28 mouse cellular contexts compared by ENCODE assay signal in genomic region chr2:111649101-111649500, GRCm38 (mm10). TPM values are rescaled to one million over a fixed set of nuclear protein-coding genes. Genes with fewer than 3 reads are reported as not detected.
"Had no signal": no experiment of that assay in that cellular context is flagged by ENCODE, and none has a peak within 500 bp of the region (broad histone marks: within the 10 kb centered on the region; RNA-seq: fewer than 3 reads in every experiment).

TSS of gene Olfr1298 (minus strand) at chr2:111649201.

- ATAC-seq: hindbrain, embryonic 16.5 days; hindbrain, postnatal 0 days; inflammation-experienced regulatory T-cells, adult 6 months; intestine, embryonic 15.5 days; intestine, embryonic 16.5 days; intestine, postnatal 0 days had no signal

- H3K9me3 ChIP-seq: heart, embryonic 12.5 days; heart, embryonic 13.5 days; heart, embryonic 15.5 days; hindbrain, embryonic 10.5 days; hindbrain, embryonic 12.5 days; hindbrain, embryonic 13.5 days; hindbrain, embryonic 15.5 days; intestine, embryonic 15.5 days; kidney, embryonic 15.5 days had no signal

- H3K4me3 ChIP-seq: heart, embryonic 12.5 days; heart, embryonic 13.5 days; heart, embryonic 15.5 days; hindbrain, embryonic 10.5 days; hindbrain, embryonic 12.5 days; hindbrain, embryonic 13.5 days; hindbrain, embryonic 15.5 days; intestine, embryonic 15.5 days; kidney, embryonic 15.5 days; layer of hippocampus, adult 2 months; left cerebral cortex, adult 2 months had no signal

- H3K27me3 ChIP-seq: heart, embryonic 12.5 days; heart, embryonic 13.5 days; heart, embryonic 15.5 days; hindbrain, embryonic 12.5 days; hindbrain, embryonic 13.5 days; hindbrain, embryonic 15.5 days; intestine, embryonic 15.5 days; kidney, embryonic 15.5 days had no signal

- H3K36me3 ChIP-seq: heart, embryonic 12.5 days; heart, embryonic 13.5 days; heart, embryonic 15.5 days; hindbrain, embryonic 10.5 days; hindbrain, embryonic 12.5 days; hindbrain, embryonic 13.5 days; hindbrain, embryonic 15.5 days; intestine, embryonic 15.5 days; kidney, embryonic 15.5 days had no signal

- H3K4me1 ChIP-seq: heart, embryonic 12.5 days; heart, embryonic 13.5 days; heart, embryonic 15.5 days; hindbrain, embryonic 10.5 days; hindbrain, embryonic 12.5 days; hindbrain, embryonic 13.5 days; hindbrain, embryonic 15.5 days; intestine, embryonic 15.5 days; kidney, embryonic 15.5 days had no signal

RNA-seq across cellular contexts. Expression of gene Olfr1298, which starts in this region (rescaled TPM):
- polyA plus RNA-seq: heart, embryonic 11.5 days; heart, embryonic 12.5 days; heart, embryonic 13.5 days; heart, embryonic 14.5 days; heart, embryonic 15.5 days; heart, embryonic 16.5 days; heart, postnatal 0 days; hindbrain, embryonic 10.5 days; hindbrain, embryonic 11.5 days; hindbrain, embryonic 12.5 days; hindbrain, embryonic 13.5 days; hindbrain, embryonic 14.5 days; hindbrain, embryonic 15.5 days; hindbrain, embryonic 16.5 days; hindbrain, postnatal 0 days; inflammation-experienced regulatory T-cells, adult 6 months; intestine, embryonic 14.5 days; intestine, embryonic 15.5 days; intestine, embryonic 16.5 days; intestine, postnatal 0 days; kidney, adult 2 months; kidney, embryonic 14.5 days; kidney, embryonic 15.5 days; kidney, embryonic 16.5 days; kidney, postnatal 0 days; large intestine, adult 2 months had no signal
